1 mouse cellular context compared by ENCODE assay signal in the genomic region with DNA sequence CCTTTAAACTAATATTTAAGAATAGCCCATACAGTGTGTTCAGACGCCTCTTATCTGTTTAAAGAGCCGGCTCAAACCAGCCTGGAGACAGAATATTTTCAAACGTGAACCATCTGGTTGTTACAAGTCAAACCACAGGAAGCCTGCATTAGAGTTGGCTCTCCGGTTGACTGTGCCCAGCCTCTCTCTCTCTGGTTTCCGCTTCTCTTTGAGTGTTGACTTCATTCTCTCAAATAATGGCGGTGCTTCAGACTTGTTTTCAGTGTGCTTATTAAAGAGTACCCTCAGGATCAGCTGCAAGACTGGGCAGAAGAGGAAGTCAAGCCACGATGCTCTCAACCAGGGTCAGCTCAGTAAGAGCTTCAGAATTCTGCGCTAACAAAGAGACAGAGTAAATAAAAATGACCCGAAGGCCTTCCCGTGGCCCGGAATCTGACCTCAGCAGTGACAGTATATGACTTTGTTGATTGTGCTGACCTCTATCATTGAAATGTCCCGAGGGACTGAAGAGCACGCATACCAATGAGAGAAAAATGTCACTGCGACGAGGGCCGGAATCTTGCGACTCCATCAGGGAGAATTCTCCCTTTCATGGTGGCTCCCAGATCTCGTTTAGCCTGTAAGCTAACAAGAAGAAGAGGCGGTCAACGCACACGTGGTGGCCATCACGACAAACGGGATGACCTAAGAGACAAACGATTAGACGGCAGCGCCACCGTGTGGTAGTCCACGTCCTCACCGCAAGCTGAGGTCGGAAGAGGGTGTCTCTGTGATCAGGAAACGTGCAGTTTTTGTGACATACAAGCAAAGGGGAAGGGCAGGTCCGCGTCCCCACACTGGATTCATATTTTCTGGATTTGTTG.
A peak's percentile ranks its signal among the peaks of the same experiment; 100 is the strongest.
TF ChIP-seq lines count a peak whose summit lies in the region.

No protein-coding gene starts in this region.

TF ChIP-seq in MEL, 35 proteins besides CTCF, POLR2A, EP300 and RAD21 (continued from another document):
- TF ChIP-seq MYB (IDR thresholded peaks at IDR 0.05; ENCODE audit: low read depth, low read length): no peak
- peak; percentile 98 for TF ChIP-seq MYC (IDR thresholded peaks at IDR 0.05; ENCODE audit: low read depth, low read length)
- TF ChIP-seq NELFE (IDR thresholded peaks at IDR 0.05; ENCODE audit: low read depth, low read length): peak; percentile 42
- TF ChIP-seq ELF1 (IDR thresholded peaks at IDR 0.05; ENCODE audit: low read depth, low read length): 0 out of 2 replicates have a peak, but pooled peaks have one; percentile 21
- TF ChIP-seq NRF1 (IDR thresholded peaks at IDR 0.05; ENCODE audit: insufficient read depth, low read depth, low read length, poor library complexity, severe bottlenecking): no peak
- TF ChIP-seq CHD2 (IDR thresholded peaks at IDR 0.05; ENCODE audit: low read length): no peak
